Mouse (Mus musculus) small intestine, adult 2 months (tissue): ENCODE measurements at regions not wholly inside any gene's neighbourhood (a gene's known extent, or its start where the extent isn't known, plus 50 kb on each side); places are given as distances from the start of the nearest gene placed in this dataset.

Experiments
- H3K27ac ChIP-seq: fragments of 200-500 bp; 2 replicates; pipeline ENCODE4 v1.5.1; 2012; ENCODE audit warnings: low read depth, low read length, control low read depth, inconsistent platforms; ENCODE audit not compliant: insufficient read depth
- H3K27me3 ChIP-seq: fragments of 200-500 bp; 2 replicates; pipeline ENCODE4 v1.6.1; 2012; ENCODE audit warnings: mild to moderate bottlenecking, moderate library complexity, low read length, inconsistent platforms; ENCODE audit not compliant: control insufficient read depth, insufficient read depth
- H3K36me3 ChIP-seq: fragments of 200-500 bp; 2 replicates; pipeline ENCODE4 v1.6.1; 2012; ENCODE audit warnings: mild to moderate bottlenecking, low read length, control low read depth, inconsistent platforms; ENCODE audit not compliant: control insufficient read depth, insufficient read depth
- H3K4me1 ChIP-seq: fragments of 200-500 bp; 2 replicates; pipeline ENCODE4 v1.6.1; 2012; ENCODE audit warnings: low read length, inconsistent platforms, mixed read lengths; ENCODE audit not compliant: control insufficient read depth, insufficient read depth, insufficient read length
- H3K4me3 ChIP-seq: fragments of 200-500 bp; 2 replicates; pipeline ENCODE4 v1.5.1; 2012; ENCODE audit warnings: low read depth, mild to moderate bottlenecking, control low read depth, inconsistent platforms, low read length, moderate library complexity
- CTCF ChIP-seq: fragments of 200-500 bp; IDR thresholded peaks from 2 replicates; pipeline ENCODE4 v1.5.1; 2012; ENCODE audit warnings: low read depth, mild to moderate bottlenecking, control low read depth, inconsistent platforms, low read length, moderate library complexity, mixed read lengths; ENCODE audit not compliant: insufficient replicate concordance, insufficient read length; ENCODE audit errors: extremely low read depth
- POLR2A ChIP-seq: fragments of 200-500 bp; IDR thresholded peaks from 2 replicates; pipeline ENCODE4 v1.6.1; 2012; ENCODE audit warnings: low read depth, mild to moderate bottlenecking, control low read depth, inconsistent platforms, low read length, moderate library complexity
- WGBS: fragments of 180-500 bp; shearing (Covaris S2); methylation state at CpG from one replicate; pipeline ENCODE4 v1.1.7; 2018; 5-methylcytosine and 5-hydroxymethylcytosine counted together

DNA sequence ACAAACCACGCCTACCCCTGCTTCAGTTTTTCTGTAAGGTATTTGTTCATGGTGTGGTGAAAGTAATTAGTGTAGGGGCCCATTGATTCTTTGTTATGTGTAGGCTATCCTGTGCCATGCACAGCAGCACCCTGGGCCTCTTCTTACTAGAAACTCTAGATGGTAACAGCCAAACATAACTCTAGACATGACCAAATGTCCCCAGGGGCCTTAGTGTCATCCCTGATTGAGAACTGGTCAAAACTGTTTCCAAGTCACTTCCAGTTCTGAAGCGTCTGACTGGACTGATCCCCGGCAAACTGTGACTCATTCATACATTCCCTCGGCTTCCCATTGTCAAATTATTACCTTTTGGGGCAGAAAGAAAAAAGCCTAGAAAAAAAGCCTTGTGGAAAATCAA, 174.7 kb downstream of the Clic5 start:
- WGBS = 71% methylated on average over 4 of the region's 4 CpGs
- H3K4me1 ChIP-seq = no peaks in the 10 kb centered on the region
- TF ChIP-seq CTCF (no peak), POLR2A (no peak)
- no peaks in the 10 kb centered on the region for H3K27me3 ChIP-seq
- no peaks in the 10 kb centered on the region for H3K36me3 ChIP-seq
- no peak overlapping the region for H3K27ac ChIP-seq
- no peak overlapping the region for H3K4me3 ChIP-seq

DNA sequence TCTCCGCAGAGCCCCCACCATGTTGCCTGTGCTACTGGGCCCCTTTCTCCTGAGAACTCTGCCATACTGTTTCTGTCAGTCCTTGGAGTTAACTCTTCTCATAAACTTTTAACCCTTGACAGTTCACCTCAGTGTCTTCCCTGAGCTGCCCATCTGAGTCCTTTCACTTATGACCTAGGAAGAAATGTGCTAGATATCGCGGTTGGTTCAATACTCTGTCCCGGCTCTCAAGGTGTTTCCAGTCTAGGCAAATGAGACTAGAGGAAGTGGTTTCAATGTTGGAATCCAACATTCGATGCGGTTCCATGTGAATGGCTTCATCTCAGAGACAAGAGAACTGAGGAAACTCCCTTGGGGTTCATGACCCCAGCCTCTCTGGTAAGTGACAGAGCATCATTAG, 176.1 kb downstream of the Clic5 start:
- 88% methylated on average over 6 of the region's 6 CpGs for WGBS

DNA sequence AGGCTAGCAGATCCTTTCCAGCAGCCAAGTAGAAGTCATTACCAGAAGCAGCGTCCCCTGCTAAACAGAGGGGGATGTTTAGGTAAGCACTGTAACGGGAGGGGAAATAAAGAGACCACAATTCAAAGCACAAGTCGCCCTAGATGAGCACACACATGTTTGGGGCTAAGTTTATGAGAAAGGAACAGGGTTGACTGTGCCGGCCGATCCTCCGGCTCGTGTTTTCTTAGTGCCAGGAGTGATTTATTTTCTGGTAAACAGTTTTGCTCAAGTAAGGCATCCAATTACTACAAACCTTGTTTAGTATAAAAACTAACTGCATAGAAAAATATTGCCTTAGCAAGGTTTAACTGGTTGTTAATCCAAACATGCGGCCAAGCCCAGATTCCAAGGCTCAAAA, 178.1 kb downstream of the Clic5 start:
- no peak overlapping the region for H3K4me3 ChIP-seq
- no peak overlapping the region for H3K27ac ChIP-seq
- H3K36me3 ChIP-seq = no peaks in the 10 kb centered on the region
- no peaks in the 10 kb centered on the region for H3K27me3 ChIP-seq
- TF ChIP-seq POLR2A = no peak
- WGBS = 67% methylated on average over 8 of the region's 8 CpGs
- H3K4me1 ChIP-seq = no peaks in the 10 kb centered on the region

More for the DNA sequence above, 176.1 kb downstream of the Clic5 start:
- no peaks in the 10 kb centered on the region for H3K27me3 ChIP-seq
- no peak overlapping the region for H3K27ac ChIP-seq
- H3K4me3 ChIP-seq = no peak overlapping the region
- H3K4me1 ChIP-seq = no peaks in the 10 kb centered on the region
- no peaks in the 10 kb centered on the region for H3K36me3 ChIP-seq
- TF ChIP-seq POLR2A (no peak), CTCF (no peak)

DNA sequence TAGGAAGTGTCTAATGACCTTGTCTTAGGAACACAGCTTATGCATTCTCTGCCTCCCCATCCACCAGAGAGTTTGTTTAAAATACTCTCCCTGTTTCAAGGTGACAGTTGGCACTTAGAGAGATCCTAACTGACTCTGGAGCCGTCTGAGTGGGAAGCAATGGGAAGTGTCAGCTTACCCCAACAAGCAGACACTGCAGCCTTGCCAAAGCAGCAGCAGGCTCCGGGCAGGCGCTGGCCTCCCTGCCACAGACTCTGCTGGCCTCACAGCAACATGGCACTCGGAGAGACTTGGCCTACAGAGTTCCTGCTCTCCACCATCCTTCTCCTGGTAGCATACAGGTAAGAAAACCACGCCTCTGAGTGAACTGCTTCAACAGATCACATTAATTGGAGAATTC, 179.2 kb downstream of the Clic5 start:
- WGBS = 53% methylated on average over 5 of the region's 5 CpGs
- Histone ChIP-seq H3K4me1 (no peaks in the 10 kb centered on the region), H3K27me3 (no peaks in the 10 kb centered on the region), H3K27ac (no peak overlapping the region), H3K36me3 (no peaks in the 10 kb centered on the region), H3K4me3 (no peak overlapping the region)
- no peak for TF ChIP-seq POLR2A
- no peak for TF ChIP-seq CTCF

DNA sequence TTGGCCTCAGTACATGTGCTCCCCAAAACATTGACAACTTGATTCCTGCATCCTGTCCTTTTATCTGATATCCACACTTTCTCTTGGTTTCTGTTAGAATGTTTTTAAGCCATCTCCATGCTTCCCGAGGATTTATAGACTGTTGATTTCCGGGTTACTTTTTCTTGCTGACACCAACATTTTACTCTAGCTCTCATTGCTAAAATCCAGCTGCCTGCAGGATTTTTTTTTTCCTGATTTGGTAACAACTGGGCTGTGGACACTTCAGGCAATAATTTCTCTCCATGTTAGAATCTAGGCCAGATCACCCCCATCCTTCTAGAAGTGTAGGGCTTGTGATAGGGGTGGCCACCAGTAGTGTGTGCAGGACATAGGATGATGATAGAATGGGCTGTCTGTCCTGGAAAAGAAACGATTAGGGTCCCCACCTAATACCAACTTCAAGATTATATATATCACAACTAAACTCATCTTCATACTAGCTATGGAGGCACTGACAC, 182.6 kb downstream of the Clic5 start:
- H3K36me3 ChIP-seq = no peaks in the 10 kb centered on the region
- H3K4me3 ChIP-seq = no peak overlapping the region
- H3K27ac ChIP-seq = no peak overlapping the region
- TF ChIP-seq CTCF = no peak
- no peak for TF ChIP-seq POLR2A
- no peaks in the 10 kb centered on the region for H3K4me1 ChIP-seq
- 81% methylated on average over 3 of the region's 3 CpGs for WGBS
- H3K27me3 ChIP-seq = no peaks in the 10 kb centered on the region

DNA sequence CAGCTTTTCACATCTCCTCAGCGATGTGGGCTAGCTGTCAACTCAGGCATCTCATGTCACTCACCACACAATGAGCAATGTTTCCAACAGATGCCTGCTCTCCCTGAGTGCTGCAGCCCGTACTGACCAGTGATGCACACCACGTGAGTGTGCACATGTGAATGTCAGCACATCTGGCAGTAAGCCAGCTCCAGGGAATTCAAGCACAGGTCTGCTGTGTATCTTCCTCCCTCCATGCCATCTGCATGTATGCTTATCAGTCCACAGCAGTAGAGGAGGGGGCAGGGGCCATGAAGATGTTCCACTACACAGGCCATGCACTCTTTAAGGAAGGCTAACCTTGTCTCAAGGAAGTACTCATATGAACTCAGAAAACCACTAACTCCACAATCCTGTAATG, 183.2 kb downstream of the Clic5 start:
- no peaks in the 10 kb centered on the region for H3K36me3 ChIP-seq
- 65% methylated on average over 3 of the region's 3 CpGs for WGBS
- no peak overlapping the region for H3K27ac ChIP-seq

DNA sequence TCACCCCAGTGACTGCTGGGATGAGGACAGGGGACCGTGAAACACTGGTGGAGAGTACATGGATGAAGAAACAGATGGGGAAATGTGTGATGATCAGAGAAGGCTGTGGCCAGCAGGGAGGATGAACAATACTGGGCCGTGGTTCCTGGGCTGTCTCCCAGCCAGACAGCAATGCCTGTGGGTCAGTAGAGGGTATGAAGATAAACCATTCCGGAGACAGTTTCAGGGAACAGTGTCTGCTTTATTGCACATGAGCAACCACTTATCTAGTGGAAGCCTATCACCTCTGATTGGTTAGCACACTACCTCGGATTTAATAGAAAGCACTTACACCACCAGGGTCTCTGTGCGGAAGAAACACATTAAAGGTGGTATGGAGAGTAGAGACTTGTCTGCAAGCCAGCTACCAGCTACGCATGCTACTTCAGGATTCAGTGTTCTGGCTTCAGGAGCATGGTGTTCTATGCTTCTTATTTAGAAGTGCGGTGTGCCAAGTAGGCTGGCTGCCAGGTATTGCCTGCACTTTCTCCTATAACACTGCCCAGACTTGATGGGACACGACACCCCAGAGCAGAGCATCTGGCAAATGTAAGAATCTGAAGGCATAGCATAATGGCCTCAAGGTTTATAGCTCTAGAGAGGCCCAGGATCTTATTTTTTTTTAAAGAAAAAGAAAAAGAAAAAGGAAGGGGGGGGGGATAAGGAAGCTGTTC, 185.5 kb downstream of the Clic5 start:
- no peak for TF ChIP-seq POLR2A
- no peak for TF ChIP-seq CTCF

More for the DNA sequence above, 183.2 kb downstream of the Clic5 start:
- Histone ChIP-seq H3K4me1 (no peaks in the 10 kb centered on the region), H3K27me3 (no peaks in the 10 kb centered on the region), H3K4me3 (no peak overlapping the region)
- TF ChIP-seq POLR2A = no peak
- no peak for TF ChIP-seq CTCF

DNA sequence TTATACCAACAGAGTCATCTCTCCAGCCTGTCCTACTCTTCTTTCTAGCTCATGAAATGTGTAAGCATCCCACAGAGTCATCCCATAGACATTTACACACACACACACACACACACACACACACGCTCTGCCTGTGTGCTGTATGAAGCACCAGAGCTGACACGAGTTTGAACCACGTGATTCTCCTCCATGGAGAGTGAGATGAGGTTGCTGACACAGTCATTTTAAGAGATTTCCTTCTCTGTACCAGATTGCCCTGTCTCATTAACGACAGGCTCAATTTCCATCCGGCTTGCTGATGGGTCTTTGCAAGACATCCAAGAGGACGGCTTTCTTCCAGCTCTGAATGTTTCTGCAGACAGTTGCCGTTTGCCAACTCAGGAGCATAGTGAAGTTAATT, 190.0 kb downstream of the Clic5 start:
- Histone ChIP-seq H3K4me1 (no peaks in the 10 kb centered on the region), H3K27me3 (no peaks in the 10 kb centered on the region), H3K36me3 (no peaks in the 10 kb centered on the region), H3K4me3 (no peak overlapping the region), H3K27ac (no peak overlapping the region)
- WGBS = 75% methylated on average over 7 of the region's 7 CpGs
- no peak for TF ChIP-seq CTCF
- no peak for TF ChIP-seq POLR2A

More for the DNA sequence above, 185.5 kb downstream of the Clic5 start:
- Histone ChIP-seq H3K27ac (no peak overlapping the region), H3K4me3 (no peak overlapping the region), H3K27me3 (no peaks in the 10 kb centered on the region), H3K4me1 (no peaks in the 10 kb centered on the region), H3K36me3 (no peaks in the 10 kb centered on the region)
- 82% methylated on average over 8 of the region's 8 CpGs for WGBS
